Mouse (Mus musculus) limb, embryonic 14.5 days (tissue): ENCODE measurements around the gene Gm11032. TPM values are rescaled to one million over a fixed set of nuclear protein-coding genes. Genes with fewer than 3 reads are reported as not detected.

Source experiments
- ATAC-seq: fragments of 200-750 bp; cut with Nextera tagmentation; 2 replicates; pipeline ENCODE4 v1.8.0; 2017; ENCODE audit warnings: low read depth, moderate number of reproducible peaks, moderate TSS enrichment; ENCODE audit not compliant: low FRiP score
- DNase-seq: peaks from one replicate; pipeline ENCODE4 v3.0.0-alpha.2; 2015; ENCODE audit warnings: low spot score
- H3K27ac ChIP-seq: fragments of 300-500 bp; sonication (generic); replicated peaks from 2 replicates; pipeline ENCODE4 v1.5.1; 2014; ENCODE audit warnings: low read depth, mild to moderate bottlenecking, low read length, moderate library complexity, mixed read lengths
- H3K27me3 ChIP-seq: fragments of 300-500 bp; sonication (generic); 2 replicates; pipeline ENCODE4 v1.6.1; 2014; ENCODE audit warnings: low read length, mixed read lengths; ENCODE audit not compliant: control insufficient read depth, insufficient read depth
- H3K36me3 ChIP-seq: fragments of 300-500 bp; sonication (generic); 2 replicates; pipeline ENCODE4 v1.6.1; 2014; ENCODE audit warnings: mild to moderate bottlenecking, low read length, moderate library complexity, mixed read lengths; ENCODE audit not compliant: control insufficient read depth, insufficient read depth
- H3K4me1 ChIP-seq: fragments of 300-500 bp; sonication (generic); 2 replicates; pipeline ENCODE4 v1.6.1; 2014; ENCODE audit warnings: antibody characterized with exemption, low read length, mixed read lengths; ENCODE audit not compliant: control insufficient read depth, insufficient read depth
- H3K4me2 ChIP-seq: fragments of 300-500 bp; sonication (generic); replicated peaks from 2 replicates; pipeline ENCODE4 v1.6.1; 2014; ENCODE audit warnings: low read depth, mild to moderate bottlenecking, low read length, moderate library complexity; ENCODE audit not compliant: severe bottlenecking
- H3K4me3 ChIP-seq: fragments of 300-500 bp; sonication (generic); replicated peaks from 2 replicates; pipeline ENCODE4 v1.5.1; 2014; ENCODE audit warnings: low read length
- H3K9ac ChIP-seq: fragments of 300-500 bp; sonication (generic); 2 replicates; pipeline ENCODE4 v1.6.1; 2014; ENCODE audit warnings: mild to moderate bottlenecking, low read depth, low read length, moderate library complexity; ENCODE audit not compliant: severe bottlenecking
- H3K9me3 ChIP-seq: fragments of 300-500 bp; sonication (generic); 2 replicates; pipeline ENCODE4 v1.6.1; 2016; ENCODE audit warnings: low read length; ENCODE audit not compliant: control insufficient read depth
- POLR2A ChIP-seq: fragments of 200-500 bp; IDR thresholded peaks from 2 replicates; pipeline ENCODE4 v1.8.0; 2012; ENCODE audit warnings: inconsistent platforms, mild to moderate bottlenecking, moderate library complexity, borderline replicate concordance; ENCODE audit not compliant: insufficient read depth, insufficient read length; ENCODE audit errors: extremely low read depth
- WGBS: fragments of 180-500 bp; shearing (Covaris S2); extraction: QIAGEN DNeasy Blood & Tissue Kit; methylation state at CpG from one replicate; pipeline ENCODE4 v1.1.7; 2014; 5-methylcytosine and 5-hydroxymethylcytosine counted together
- polyA plus RNA-seq, 2 experiments: library from polyadenylated mRNA; depleted of rRNA in 1 of 2; stranded (reverse) in 1 of 2; unstranded in 1 of 2; fragments of >200 nt; fragmentation: Nextera tagmentation in 1 of 2; extraction: Ambion mirVana in 1 of 2; gene quantifications; 2 replicates each; pipeline versions ENCODE4 v1.2.1 to v1.2.3; 2012 to 2014

Gm11032 gene
- polyA plus RNA-seq, 2 experiments: not detected

GRCm38 (mm10) chr11:4606541-4606940 lies 13.3 kb upstream of the Gm11032 start:
- 58% methylated on average over 1 of the region's 1 CpGs for WGBS
- Histone ChIP-seq H3K27ac (no peak overlapping the region), H3K4me2 (no peak overlapping the region), H3K9ac (no peak overlapping the region), H3K36me3 (no peaks in the 10 kb centered on the region), H3K9me3 (no peaks in the 10 kb centered on the region), H3K4me3 (no peak overlapping the region), H3K27me3 (no peaks in the 10 kb centered on the region), H3K4me1 (peaks cover 8% of the 10 kb centered on the region)
- TF ChIP-seq POLR2A: no peak
- no peak for ATAC-seq
- no peak for DNase-seq

GRCm38 (mm10) chr11:4611904-4612303 lies 8.0 kb upstream of the Gm11032 start:
- H3K4me2 ChIP-seq: no peak overlapping the region
- no peak overlapping the region for H3K4me3 ChIP-seq
- H3K9me3 ChIP-seq: no peaks in the 10 kb centered on the region
- TF ChIP-seq POLR2A: no peak
- no peak overlapping the region for H3K27ac ChIP-seq
- DNase-seq: no peak
- no peak overlapping the region for H3K9ac ChIP-seq
- 65% methylated on average over 2 of the region's 2 CpGs for whole genome bisulfite sequencing
- no peak for ATAC-seq
- H3K36me3 ChIP-seq: no peaks in the 10 kb centered on the region
- H3K27me3 ChIP-seq: no peaks in the 10 kb centered on the region
- H3K4me1 ChIP-seq: peaks cover 7% of the 10 kb centered on the region; the same call in 1 of the 2 replicates

GRCm38 (mm10) chr11:4620501-4621108 lies 738 bp downstream of the Gm11032 start:
- no peak overlapping the region for H3K27ac ChIP-seq
- no peak overlapping the region for H3K4me3 ChIP-seq
- H3K4me1 ChIP-seq: no peaks in the 10 kb centered on the region; the same call in 1 of the 2 replicates
- H3K4me2 ChIP-seq: no peak overlapping the region
- 64% methylated on average over 13 of the region's 13 CpGs for WGBS
- no peak for DNase-seq
- no peaks in the 10 kb centered on the region for H3K36me3 ChIP-seq
- no peak for TF ChIP-seq POLR2A
- no peaks in the 10 kb centered on the region for H3K27me3 ChIP-seq
- ATAC-seq: no peak
- no peak overlapping the region for H3K9ac ChIP-seq
- no peaks in the 10 kb centered on the region for H3K9me3 ChIP-seq

GRCm38 (mm10) chr11:4621866-4622265 lies 2.0 kb downstream of the Gm11032 start:
- DNase-seq: no peak
- no peak for ATAC-seq
- H3K27me3 ChIP-seq: no peaks in the 10 kb centered on the region
- H3K4me2 ChIP-seq: no peak overlapping the region
- H3K27ac ChIP-seq: no peak overlapping the region
- WGBS: 72% methylated on average over 4 of the region's 4 CpGs
- no peaks in the 10 kb centered on the region for H3K9me3 ChIP-seq
- H3K9ac ChIP-seq: no peak overlapping the region
- no peaks in the 10 kb centered on the region for H3K36me3 ChIP-seq
- no peak for TF ChIP-seq POLR2A
- H3K4me1 ChIP-seq: no peaks in the 10 kb centered on the region; the same call in 1 of the 2 replicates
- no peak overlapping the region for H3K4me3 ChIP-seq

GRCm38 (mm10) chr11:4622442-4622986 lies 2.6 kb downstream of the Gm11032 start:
- H3K4me3 ChIP-seq: no peak overlapping the region
- H3K4me1 ChIP-seq: no peaks in the 10 kb centered on the region; the same call in 1 of the 2 replicates
- WGBS: 75% methylated on average over 7 of the region's 7 CpGs
- ATAC-seq: no peak
- H3K4me2 ChIP-seq: no peak overlapping the region
- no peak overlapping the region for H3K27ac ChIP-seq
- no peak for TF ChIP-seq POLR2A
- no peak overlapping the region for H3K9ac ChIP-seq
- no peaks in the 10 kb centered on the region for H3K27me3 ChIP-seq
- H3K9me3 ChIP-seq: no peaks in the 10 kb centered on the region
- H3K36me3 ChIP-seq: no peaks in the 10 kb centered on the region
- no peak for DNase-seq

- H3K4me2 ChIP-seq: no peak overlapping the region
- H3K4me3 ChIP-seq: no peak overlapping the region
- no peaks in the 10 kb centered on the region for H3K9me3 ChIP-seq
- H3K4me1 ChIP-seq: no peaks in the 10 kb centered on the region; the same call in 1 of the 2 replicates
- DNase-seq (no peak), ATAC-seq (no peak)
- no peak for TF ChIP-seq POLR2A
- no peaks in the 10 kb centered on the region for H3K27me3 ChIP-seq
- H3K27ac ChIP-seq: no peak overlapping the region
- no peak overlapping the region for H3K9ac ChIP-seq
- 58% methylated on average over 5 of the region's 5 CpGs for WGBS
- H3K36me3 ChIP-seq: no peaks in the 10 kb centered on the region
Measured at GRCm38 (mm10) chr11:4622997-4623396, 3.1 kb downstream of the Gm11032 start.
